Mouse (Mus musculus) ES-E14 (cell line): ENCODE data around the gene Ccdc116.

Source experiments
- CHD2 ChIP-seq: IDR thresholded peaks from 2 replicates; pipeline ENCODE4 v1.6.1; 2014; ENCODE audit warnings: mild to moderate bottlenecking, low read depth, low read length, inconsistent platforms
- ZC3H11A ChIP-seq: IDR thresholded peaks from 2 replicates; pipeline ENCODE4 v1.6.1; 2012; ENCODE audit warnings: low read depth, mild to moderate bottlenecking, inconsistent platforms, low read length, borderline replicate concordance

- TF ChIP-seq ZC3H11A (no peak), CHD2 (no peak)
These were observed 431 bp upstream of the Ccdc116 start for GRCm38 (mm10) chr16:17147391-17147929.
